ENCODE assay signal across 28 mouse cellular contexts in genomic region chr1:71772526-71772925, GRCm38 (mm10).
DNase-seq lines count a peak whose midpoint lies in the region; ATAC-seq and TF ChIP-seq lines count a peak whose summit lies in the region.
"Had no signal": no experiment of that assay in that cellular context is flagged by ENCODE, and none has a peak within 500 bp of the region (broad histone marks: within the 10 kb centered on the region; RNA-seq: fewer than 3 reads in every experiment).

No protein-coding gene starts in this region.

- TF ChIP-seq CTCF in lung, embryonic 14.5 days (IDR thresholded peaks at IDR 0.05; ENCODE audit: low read depth) = no peak
- TF ChIP-seq CTCF in embryonic fibroblast, embryonic 13.5 days (IDR thresholded peaks at IDR 0.05; ENCODE audit: borderline replicate concordance, insufficient read depth, low read length) = no peak

- H3K4me1 ChIP-seq in lung, embryonic 14.5 days (ENCODE audit: insufficient read depth) = no peaks in the 10 kb centered on the region
- no peaks in the 10 kb centered on the region for H3K4me1 ChIP-seq in embryonic fibroblast, embryonic 13.5 days (ENCODE audit: control insufficient read depth, insufficient read depth, low read length)
- H3K4me1 ChIP-seq: intestine, embryonic 15.5 days had no signal

- no peak overlapping the region for H3K27ac ChIP-seq in lung, embryonic 14.5 days (ENCODE audit: low read depth)
- peak overlapping the region; percentile 14; the same call in 1 of the 2 replicates for H3K27ac ChIP-seq in embryonic fibroblast, embryonic 13.5 days (ENCODE audit: insufficient read depth, low read length)
- H3K27ac ChIP-seq: embryonic facial prominence, embryonic 12.5 days; embryonic facial prominence, embryonic 15.5 days; forebrain, embryonic 12.5 days; forebrain, embryonic 15.5 days; hindbrain, embryonic 10.5 days; hindbrain, embryonic 13.5 days; intestine, embryonic 15.5 days had no signal

- ATAC-seq in lung, embryonic 14.5 days (ENCODE audit: insufficient read depth) = no peak
- ATAC-seq: forebrain, embryonic 15.5 days; hindbrain, embryonic 16.5 days; intestine, embryonic 15.5 days had no signal

- WGBS in lung, embryonic 14.5 days = 57% methylated on average over 2 of the region's 2 CpGs

- no peak for TF ChIP-seq POLR2A in embryonic fibroblast, embryonic 13.5 days (IDR thresholded peaks at IDR 0.05; ENCODE audit: low read depth, low read length)

- H3K36me3 ChIP-seq in lung, embryonic 14.5 days (ENCODE audit: insufficient read depth) = no peaks in the 10 kb centered on the region
- H3K36me3 ChIP-seq: embryonic facial prominence, embryonic 12.5 days; embryonic facial prominence, embryonic 15.5 days; forebrain, embryonic 12.5 days; forebrain, embryonic 15.5 days; G1E; hindbrain, embryonic 10.5 days; hindbrain, embryonic 13.5 days; intestine, embryonic 15.5 days had no signal

- H3K9me3 ChIP-seq in lung, embryonic 14.5 days (ENCODE audit: low read depth, low read length) = no peaks in the 10 kb centered on the region
- H3K9me3 ChIP-seq: embryonic facial prominence, embryonic 12.5 days; embryonic facial prominence, embryonic 15.5 days; forebrain, embryonic 12.5 days; forebrain, embryonic 15.5 days; G1E; hindbrain, embryonic 13.5 days; intestine, embryonic 15.5 days had no signal

- no peak overlapping the region for H3K4me2 ChIP-seq in lung, embryonic 14.5 days
- H3K4me2 ChIP-seq: embryonic facial prominence, embryonic 12.5 days; embryonic facial prominence, embryonic 15.5 days; forebrain, embryonic 12.5 days; forebrain, embryonic 15.5 days; heart, embryonic 11.5 days; hindbrain, embryonic 13.5 days; intestine, embryonic 15.5 days had no signal

- no peak overlapping the region for H3K9ac ChIP-seq in lung, embryonic 14.5 days
- H3K9ac ChIP-seq: embryonic facial prominence, embryonic 12.5 days; embryonic facial prominence, embryonic 15.5 days; forebrain, embryonic 12.5 days; forebrain, embryonic 15.5 days; hindbrain, embryonic 13.5 days; intestine, embryonic 15.5 days had no signal

- DNase-seq in lung, embryonic 14.5 days = peak; percentile 41
- DNase-seq in lung, postnatal 25 days (ENCODE audit: low spot score) = no peak
- DNase-seq in NIH3T3 (ENCODE audit: low read depth) = peak; percentile 56
- DNase-seq in MN1 (ENCODE audit: low spot score) = no peak
- no peak for DNase-seq in layer of hippocampus, adult 8-10 months (ENCODE audit: low spot score in 2 of 2)
- DNase-seq: adrenal gland, adult 2 months; adrenal gland, postnatal 14 days; B cell, adult 2 months; cerebellum, adult 11 months; cerebellum, adult 2 months; cerebellum, adult 9-11 months; cerebellum, postnatal 25 days; gastrocnemius, postnatal 25 days; heart, adult 18-20 months; heart, postnatal 36 days had no signal

- H3K27me3 ChIP-seq in lung, embryonic 14.5 days (ENCODE audit: insufficient read depth, low read length) = no peaks in the 10 kb centered on the region
- H3K27me3 ChIP-seq: CH12.LX; embryonic facial prominence, embryonic 12.5 days; embryonic facial prominence, embryonic 15.5 days; forebrain, embryonic 12.5 days; forebrain, embryonic 15.5 days; hindbrain, embryonic 13.5 days; intestine, embryonic 15.5 days had no signal

- no peak overlapping the region for H3K4me3 ChIP-seq in lung, embryonic 14.5 days (ENCODE audit: low read depth, low read length)
- H3K4me3 ChIP-seq in embryonic fibroblast, embryonic 13.5 days (ENCODE audit: insufficient read depth, low read length) = no peak overlapping the region
- H3K4me3 ChIP-seq: embryonic facial prominence, embryonic 12.5 days; embryonic facial prominence, embryonic 15.5 days; erythroblast, embryonic 14.5 days; forebrain, embryonic 12.5 days; forebrain, embryonic 15.5 days; hindbrain, embryonic 10.5 days; hindbrain, embryonic 13.5 days; intestine, embryonic 15.5 days had no signal

Comparison
In these comparisons a context has a peak if more than half of its experiments do, and no peak if none do; other contexts are left out.
1. DNase-seq: peak in lung, embryonic 14.5 days (single experiment) and NIH3T3 (single experiment); none in lung, postnatal 25 days (single experiment), MN1 (single experiment) and layer of hippocampus, adult 8-10 months (0 of 2).